Mouse (Mus musculus): ENCODE measurements around the gene Stk40.
"Not testable (repeated sequence)": the region's sequence is repeated elsewhere in the genome, so short reads cannot be mapped to it uniquely, and the experiment has no call there.

Stk40 gene

DNA sequence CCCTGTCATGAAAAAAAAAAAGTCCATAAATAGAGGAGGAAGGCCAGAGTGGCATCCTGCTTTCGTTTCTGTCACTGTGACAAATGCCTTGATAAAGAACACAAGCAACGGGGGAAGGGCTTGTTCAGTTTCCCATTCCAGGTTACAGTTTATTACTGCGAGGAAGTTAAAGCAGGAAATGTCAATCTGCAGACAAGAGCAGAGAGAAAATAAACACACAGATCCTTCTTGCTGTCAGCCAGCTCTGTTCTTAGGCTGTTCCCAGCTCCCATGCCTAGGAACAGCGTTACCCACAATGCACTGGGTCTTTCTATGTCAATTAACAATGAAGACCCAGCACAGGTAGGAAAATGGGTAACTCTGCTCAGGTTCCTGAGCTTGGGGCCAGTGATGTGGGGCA is 51.4 kb downstream of the Stk40 start:
- DNase-seq (ENCODE audit: low spot score) = no peak

DNA sequence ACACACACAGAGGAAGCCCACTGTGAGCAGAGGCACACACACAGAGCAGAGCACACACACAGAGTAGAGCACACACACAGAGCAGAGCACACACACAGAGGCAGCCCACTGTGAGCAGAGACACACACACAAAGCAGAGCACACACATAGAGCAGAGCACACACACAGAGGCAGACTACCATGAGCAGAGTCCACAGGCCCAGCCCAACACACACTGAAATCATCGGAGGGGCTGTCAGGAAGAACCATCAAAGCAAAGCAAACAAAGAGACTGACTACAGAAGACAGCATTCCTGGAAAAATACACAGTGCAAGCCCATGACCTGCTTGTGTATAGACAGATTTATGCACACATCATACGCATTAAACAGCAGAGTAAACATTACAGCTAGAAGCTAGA is 52.1 kb downstream of the Stk40 start:
- no peak for DNase-seq (ENCODE audit: low spot score)

DNA sequence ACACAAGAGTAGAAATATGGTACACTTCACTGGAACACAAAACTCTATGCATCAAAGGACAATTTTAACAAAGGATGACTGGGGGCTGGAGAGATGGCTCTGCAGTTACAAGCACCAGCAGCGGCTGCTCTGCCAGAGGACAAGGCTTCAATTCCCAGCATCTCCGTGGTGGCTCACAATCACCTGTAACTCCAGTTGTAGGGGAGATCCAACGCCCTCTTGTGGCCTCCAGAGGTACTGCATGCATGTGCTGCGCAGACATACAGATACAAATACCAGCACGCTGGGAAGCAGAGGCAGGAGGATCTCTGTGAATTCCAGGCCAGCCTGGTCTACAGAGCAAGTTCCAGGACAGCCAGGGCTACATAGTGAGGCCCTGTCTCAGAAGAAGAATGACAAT is 52.9 kb downstream of the Stk40 start:
- DNase-seq (ENCODE audit: low spot score) = no peak

- DNase-seq (ENCODE audit: low spot score) = no peak
These were observed 53.8 kb downstream of the Stk40 start for GRCm38 (mm10) chr4:126157562-126157961.

DNA sequence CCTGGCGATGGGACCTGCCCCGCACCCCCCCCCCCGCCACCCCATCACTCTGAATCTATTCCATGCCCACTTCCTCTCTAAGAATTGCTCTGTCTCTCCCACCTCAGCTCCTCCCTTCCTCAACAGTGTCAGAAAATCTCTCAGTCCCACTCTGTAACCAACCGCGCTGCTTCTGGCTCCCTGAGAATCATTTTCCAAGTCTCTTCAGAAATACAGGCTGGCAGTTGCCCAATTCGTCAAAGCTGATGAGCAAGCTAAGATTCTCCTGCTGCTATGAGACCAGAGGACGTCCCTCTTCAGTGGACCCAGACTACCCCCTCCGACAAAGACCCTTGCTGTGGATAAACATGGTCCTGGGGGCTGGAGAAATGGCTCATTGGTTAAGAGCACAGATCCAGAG is 55.7 kb downstream of the Stk40 start:
- no peak for DNase-seq (ENCODE audit: low spot score)

GRCm38 (mm10) chr4:126160981-126161380 is 57.2 kb downstream of the Stk40 start:
- DNase-seq (ENCODE audit: low spot score) = no peak

GRCm38 (mm10) chr4:126161456-126161855 is 57.7 kb downstream of the Stk40 start:
- no peak for DNase-seq (ENCODE audit: low spot score)

DNA sequence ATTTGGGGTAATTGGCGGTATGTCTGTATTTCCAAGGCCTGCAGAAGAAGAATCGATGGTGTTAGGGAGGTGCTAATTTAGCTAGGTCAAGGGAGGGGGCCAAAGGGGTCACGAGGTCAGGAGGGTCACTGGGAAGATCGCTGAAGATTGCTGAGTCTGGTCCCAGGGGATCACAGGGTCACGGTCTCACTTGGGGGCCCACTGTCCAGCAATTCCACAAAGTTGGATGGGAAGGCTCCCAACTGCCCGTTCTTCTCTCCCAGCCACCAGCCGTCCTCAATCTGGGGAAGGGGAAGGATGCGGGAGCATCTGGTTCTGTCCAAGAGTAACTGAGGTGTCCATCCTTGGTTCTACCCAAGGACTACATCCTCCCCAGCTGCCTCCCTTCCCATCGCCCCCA is 58.2 kb downstream of the Stk40 start:
- no peak for DNase-seq (ENCODE audit: low spot score)

DNA sequence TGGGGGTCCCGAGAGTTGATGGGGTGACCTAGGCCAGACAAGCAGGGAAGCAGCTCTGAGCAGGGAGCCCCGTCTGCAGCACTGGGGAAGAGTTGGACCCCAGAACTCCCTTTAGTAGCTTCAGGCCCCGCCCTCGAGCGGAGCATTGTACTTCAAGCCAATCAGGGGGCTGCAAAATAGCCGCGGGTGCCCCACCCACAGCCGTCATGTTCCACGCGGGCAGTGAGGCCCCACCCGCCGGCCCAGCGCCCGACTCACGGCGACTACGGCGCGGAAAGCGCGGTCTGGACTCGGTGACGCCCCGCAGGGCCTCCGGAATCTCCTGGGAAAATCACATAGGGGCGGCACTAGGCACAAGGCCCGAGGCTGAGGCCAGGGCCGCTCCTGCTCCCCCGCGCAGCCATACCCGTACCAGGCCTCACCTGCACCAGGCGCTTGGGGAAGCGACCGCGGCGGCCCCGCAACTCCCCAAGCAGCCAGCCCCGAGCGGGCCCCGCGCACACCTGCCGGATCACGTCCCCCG is 58.8 kb downstream of the Stk40 start:
- DNase-seq (ENCODE audit: low spot score) = peak; percentile 67

- DNase-seq (ENCODE audit: low spot score) = no peak
These were observed 59.4 kb downstream of the Stk40 start, which contains the start of gene Sh3d21 for GRCm38 (mm10) chr4:126163067-126163659. Gene Sh3d21, minus strand, starts transcription at chr4:126163491.

GRCm38 (mm10) chr4:126163685-126164084 is 59.9 kb downstream of the Stk40 start:
- DNase-seq (ENCODE audit: low spot score) = no peak

DNA sequence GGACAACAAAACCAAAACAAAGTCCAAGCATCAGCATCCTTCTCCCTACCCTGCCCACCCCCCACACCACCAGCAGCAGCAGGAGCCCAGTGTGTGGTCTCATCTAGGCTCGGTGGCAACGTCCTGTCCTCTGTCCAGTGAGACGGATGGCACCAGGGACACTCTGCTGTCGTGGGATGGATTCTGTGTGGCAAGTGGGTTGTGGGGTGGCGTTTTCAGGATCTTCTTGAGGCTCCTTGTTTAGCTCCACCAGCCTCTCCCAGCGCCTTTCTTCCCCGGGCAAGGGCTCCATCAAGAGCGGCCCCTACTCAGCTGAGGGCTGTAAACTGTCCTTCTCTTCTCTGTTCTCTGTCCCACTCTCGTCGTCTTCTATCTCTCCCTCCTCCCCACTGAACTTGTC is 61.3 kb downstream of the Stk40 start:
- DNase-seq (ENCODE audit: low spot score) = not testable (repeated sequence)

- no peak for DNase-seq (ENCODE audit: low spot score)
These were observed 62.3 kb downstream of the Stk40 start for GRCm38 (mm10) chr4:126166084-126166483.

DNA sequence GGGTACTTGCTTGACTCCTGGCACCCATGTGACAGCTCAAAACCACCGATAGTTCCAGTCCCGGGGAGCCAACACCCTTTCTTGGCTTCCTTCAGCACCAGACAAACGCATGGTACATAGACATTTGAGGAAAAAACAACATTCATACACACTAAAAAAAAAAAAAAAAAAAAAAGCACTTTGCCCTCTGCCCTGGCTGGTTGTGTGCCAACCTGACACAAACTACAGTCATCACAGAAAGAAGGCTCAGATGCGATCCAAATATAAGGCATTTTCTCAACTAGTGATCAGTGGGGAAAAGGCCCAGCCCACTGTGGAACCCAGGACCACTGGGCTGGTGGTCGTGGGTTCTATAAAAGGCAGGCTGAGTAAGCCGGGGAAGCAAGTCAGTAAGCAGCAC is 65.1 kb downstream of the Stk40 start:
- no peak for DNase-seq (ENCODE audit: low spot score)

DNA sequence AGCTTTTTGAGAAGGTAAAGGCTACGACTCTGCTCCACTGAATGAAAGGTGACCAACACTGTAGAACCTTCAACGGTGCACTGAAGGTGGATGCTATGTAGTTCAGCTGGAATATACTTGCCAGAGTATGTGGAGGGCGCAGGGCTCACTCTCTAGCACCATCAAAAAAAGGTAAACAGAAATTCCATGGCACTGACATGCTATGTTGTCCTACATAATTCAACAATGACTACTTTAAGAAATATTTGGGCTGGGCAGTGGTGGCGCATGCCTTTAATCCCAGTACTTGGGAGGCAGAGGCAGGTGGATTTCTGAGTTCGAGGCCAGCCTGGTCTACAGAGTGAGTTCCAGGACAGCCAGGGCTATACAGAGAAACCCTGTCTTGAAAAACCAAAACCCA is 67.0 kb downstream of the Stk40 start:
- DNase-seq (ENCODE audit: low spot score) = not testable (repeated sequence)

DNA sequence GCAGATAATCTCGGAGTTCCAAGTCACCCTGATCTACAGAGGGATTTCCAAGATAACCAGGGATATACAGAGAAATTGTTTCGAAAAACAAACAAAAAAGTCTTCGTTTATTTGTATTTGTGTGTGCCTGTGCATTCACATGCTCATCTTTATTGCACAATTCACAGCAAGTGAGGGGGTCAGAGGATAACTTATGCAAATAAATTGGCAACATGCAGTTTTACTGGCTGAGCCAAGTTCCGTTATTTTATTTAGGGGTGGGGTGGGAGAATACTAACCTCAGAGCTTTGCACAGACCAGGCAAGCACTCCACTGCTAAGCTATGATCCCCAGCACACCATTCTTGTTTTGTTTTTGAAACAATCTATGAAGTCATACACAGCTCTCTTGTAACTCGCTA is 70.0 kb downstream of the Stk40 start:
- DNase-seq (ENCODE audit: low spot score) = no peak

GRCm38 (mm10) chr4:126175980-126176379 is 72.2 kb downstream of the Stk40 start:
- not testable (repeated sequence) for DNase-seq (ENCODE audit: low spot score)

DNA sequence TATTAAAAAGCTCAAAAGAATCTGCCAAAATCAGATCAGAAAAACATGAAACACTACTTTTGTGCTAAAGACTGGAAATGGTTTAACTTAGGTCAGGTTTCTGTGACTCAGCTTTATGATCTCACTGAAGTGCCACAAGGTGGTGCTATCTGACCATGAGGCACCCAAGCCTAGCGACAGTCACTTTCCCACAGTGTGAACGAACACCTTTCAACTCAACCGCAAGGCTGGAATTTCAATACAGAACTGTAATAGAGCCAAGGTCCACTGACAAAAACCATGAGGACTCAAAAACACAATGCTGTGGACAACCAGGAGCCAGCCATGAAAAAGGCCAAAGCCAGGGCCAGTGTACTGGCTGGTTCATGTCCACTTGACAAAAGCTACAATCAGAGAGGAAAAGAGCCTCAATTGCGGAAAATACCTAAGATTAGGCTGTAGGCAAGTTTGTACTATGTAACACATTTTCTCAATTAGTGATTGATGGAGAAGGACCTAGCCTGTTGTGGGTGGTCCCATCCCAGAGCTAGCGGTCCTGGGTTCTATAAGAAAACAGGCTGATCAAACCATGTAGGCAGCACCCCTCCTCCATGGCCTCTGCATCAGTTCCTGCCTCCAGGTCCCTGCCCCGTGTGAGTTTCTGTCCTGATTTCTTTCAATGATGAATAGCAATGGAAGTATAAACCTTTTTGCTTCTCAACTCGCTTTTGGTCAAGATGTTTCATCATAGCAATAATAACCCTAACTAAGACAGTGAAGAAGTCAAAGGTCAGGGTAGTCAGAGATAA is 77.6 kb downstream of the Stk40 start:
- DNase-seq (ENCODE audit: low spot score) = no peak

DNA sequence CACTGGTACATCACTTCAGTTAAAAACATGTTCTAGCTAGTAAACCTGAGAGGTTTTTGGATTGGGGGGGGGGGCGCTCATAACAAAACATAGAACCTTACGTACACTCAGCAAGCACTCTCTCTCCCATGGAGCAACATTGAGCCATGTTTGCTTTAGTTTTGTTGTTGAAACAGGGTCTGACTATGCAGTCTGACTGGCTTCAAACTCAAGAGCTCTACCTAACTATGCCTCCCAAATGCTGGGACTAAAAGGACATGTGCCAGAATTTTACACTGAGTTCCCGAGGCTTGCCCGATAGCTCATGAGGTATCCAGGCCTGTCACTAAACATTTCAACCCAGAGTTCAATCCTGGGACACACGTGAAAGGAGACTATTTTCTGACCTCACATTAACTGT is 79.3 kb downstream of the Stk40 start:
- DNase-seq (ENCODE audit: low spot score) = no peak

DNA sequence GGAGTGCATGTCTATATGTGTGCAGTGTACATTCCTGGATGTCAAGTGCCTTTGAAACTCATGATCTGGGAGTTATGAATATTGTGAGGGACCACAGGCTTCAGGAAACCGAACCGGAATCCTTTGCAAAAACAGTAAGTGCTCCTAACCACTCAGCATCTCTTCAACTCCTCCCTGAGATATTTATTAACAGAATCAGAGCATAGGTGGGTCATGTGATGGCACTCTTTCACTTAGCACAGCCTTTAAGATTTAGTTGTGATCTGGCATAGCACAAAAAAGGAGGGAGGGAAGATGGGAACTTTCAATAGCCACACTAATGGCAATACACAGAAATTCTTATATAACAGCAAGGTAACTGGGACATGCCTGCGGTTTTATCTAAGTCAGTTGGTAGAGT is 83.3 kb downstream of the Stk40 start:
- DNase-seq (ENCODE audit: low spot score) = no peak

Data from left cerebral cortex, adult 11 months (tissue).